Mouse (Mus musculus) midbrain, embryonic 13.5 days (tissue): ENCODE measurements around the gene Ess2. TPM values are rescaled to one million over a fixed set of nuclear protein-coding genes. Genes with fewer than 3 reads are reported as not detected.

ENCODE experiments used
- ATAC-seq: fragments of 200-750 bp; cut with Nextera tagmentation; 2 replicates; pipeline ENCODE4 v1.8.0; 2017; ENCODE audit warnings: mild to moderate bottlenecking, moderate TSS enrichment, moderate library complexity
- H3K27ac ChIP-seq: fragments of 300-500 bp; sonication (generic); 2 replicates; pipeline ENCODE4 v1.5.1; 2015; ENCODE audit warnings: inconsistent platforms, mild to moderate bottlenecking, moderate library complexity
- H3K27me3 ChIP-seq: fragments of 300-500 bp; sonication (generic); 2 replicates; pipeline ENCODE4 v1.6.1; 2015; ENCODE audit warnings: mild to moderate bottlenecking, inconsistent platforms
- H3K36me3 ChIP-seq: fragments of 300-500 bp; sonication (generic); 2 replicates; pipeline ENCODE4 v1.6.1; 2015; ENCODE audit warnings: mild to moderate bottlenecking, inconsistent platforms
- H3K4me1 ChIP-seq: fragments of 300-500 bp; sonication (generic); replicated peaks from 2 replicates; pipeline ENCODE4 v1.6.1; 2015; ENCODE audit warnings: inconsistent platforms
- H3K4me2 ChIP-seq: fragments of 300-500 bp; sonication (generic); replicated peaks from 2 replicates; pipeline ENCODE4 v1.6.1; 2015; ENCODE audit warnings: moderate library complexity, mild to moderate bottlenecking, inconsistent platforms
- H3K4me3 ChIP-seq: fragments of 300-500 bp; sonication (generic); replicated peaks from 2 replicates; pipeline ENCODE4 v1.5.1; 2015; ENCODE audit warnings: mild to moderate bottlenecking, inconsistent platforms
- H3K9ac ChIP-seq: fragments of 300-500 bp; sonication (generic); replicated peaks from 2 replicates; pipeline ENCODE4 v1.6.1; 2015; ENCODE audit warnings: mild to moderate bottlenecking, inconsistent platforms
- H3K9me3 ChIP-seq: fragments of 300-500 bp; sonication (generic); 2 replicates; pipeline ENCODE4 v1.6.1; 2016; ENCODE audit warnings: mild to moderate bottlenecking, inconsistent platforms
- WGBS: fragments of 180-500 bp; shearing (Covaris S2); methylation state at CpG from one replicate; pipeline ENCODE4 v1.1.7; 2015; 5-methylcytosine and 5-hydroxymethylcytosine counted together
- polyA plus RNA-seq: library from polyadenylated mRNA; unstranded; fragments of >200 nt; fragmentation: Nextera tagmentation; extraction: Ambion mirVana; gene quantifications from 2 replicates; pipeline ENCODE4 v1.2.1, GENCODE M21; 2015

The Ess2 gene
- polyA plus RNA-seq, 1 experiment from 2014 or later, result 56.6 TPM

DNA sequence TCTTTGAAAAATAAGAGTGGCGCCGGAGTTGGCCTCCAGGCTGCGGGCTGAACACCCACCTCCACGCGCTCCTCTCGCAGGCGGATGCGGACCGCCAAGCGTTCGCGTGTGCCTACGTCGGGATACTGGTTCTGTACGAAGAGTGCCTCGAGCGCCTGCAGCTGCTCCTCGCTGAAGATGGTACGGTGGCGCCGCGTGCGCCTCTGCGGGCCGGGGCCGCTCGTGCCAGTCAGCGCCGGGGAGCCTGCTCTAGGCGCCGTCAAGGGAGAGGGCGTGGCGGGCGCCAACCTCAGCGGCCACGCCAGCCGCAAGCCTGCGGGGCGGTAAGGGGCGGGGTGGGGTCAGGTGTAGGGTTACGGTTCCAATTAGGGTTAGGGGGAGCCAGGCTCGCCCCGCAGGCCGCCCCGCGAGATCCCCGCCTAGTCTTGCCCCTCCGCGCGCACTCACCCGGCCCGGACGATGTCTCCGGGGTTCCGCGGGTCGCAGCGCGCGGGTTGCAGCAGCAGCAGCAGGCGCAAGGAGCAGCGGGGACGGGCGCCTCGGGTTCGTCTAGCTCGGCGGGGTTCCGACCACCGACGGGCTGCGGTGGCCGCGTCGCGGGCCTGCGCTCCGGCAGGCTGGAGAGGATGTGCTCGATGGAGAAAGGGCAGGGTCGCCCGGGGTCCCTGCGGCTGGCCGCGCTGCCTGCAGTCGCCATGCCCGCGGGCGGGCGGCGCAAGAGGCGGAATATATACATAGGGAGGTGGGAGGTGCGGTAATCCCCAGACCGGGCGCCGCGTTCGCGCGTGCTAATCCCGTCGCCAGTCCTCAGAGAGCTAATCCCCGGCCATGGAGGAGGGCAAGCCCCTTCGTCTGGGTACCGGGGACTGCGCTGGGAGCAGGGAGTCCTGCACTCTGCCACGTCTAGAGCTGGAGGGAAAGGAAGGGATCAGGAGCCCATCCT lies 3.4 kb upstream of the Ess2 start, which contains the start of gene Gsc2:
Gene Gsc2, minus strand, starts transcription at position 753 of the 943 bp plus-strand sequence.
- H3K27me3 ChIP-seq, result peaks cover 76% of the 10 kb centered on the region
- peak within 1 kb of the TSS; percentile 39 for H3K4me3 ChIP-seq
- ATAC-seq, result peak; percentile 17; the same call in 1 of the 2 replicates
- H3K4me2 ChIP-seq, result peak within 1 kb of the TSS; percentile 53
- no peaks in the 10 kb centered on the region for H3K36me3 ChIP-seq
- no peak within 1 kb of the TSS for H3K27ac ChIP-seq
- H3K9ac ChIP-seq, result peak within 1 kb of the TSS; percentile 59
- peaks cover 25% of the 10 kb centered on the region for H3K4me1 ChIP-seq
- under 1% methylated on average over 106 of the region's 106 CpGs for WGBS
- H3K9me3 ChIP-seq, result no peaks in the 10 kb centered on the region

DNA sequence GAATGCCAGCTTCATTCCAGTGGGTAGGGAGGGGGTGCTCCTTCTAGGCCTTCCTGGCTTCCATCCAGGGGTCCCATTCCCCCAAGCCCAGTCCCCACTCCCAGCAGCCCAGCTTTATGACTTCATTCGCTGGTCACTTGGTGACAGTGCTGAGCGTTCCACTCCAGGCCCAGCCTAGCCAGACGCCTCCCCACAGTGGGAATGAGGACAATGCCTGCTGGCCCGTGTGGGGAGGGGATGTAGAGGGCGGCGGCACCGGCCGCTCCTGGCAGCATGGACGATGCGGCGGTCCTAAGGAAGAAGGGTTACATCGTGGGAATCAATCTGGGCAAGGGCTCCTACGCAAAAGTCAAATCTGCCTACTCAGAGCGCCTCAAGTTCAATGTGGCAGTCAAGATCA lies 12.7 kb downstream of the Ess2 start, which contains the start of the genes Dgcr2 and Tssk2:
Gene Dgcr2, minus strand, starts transcription at position 101 of the 400 bp plus-strand sequence.
Gene Tssk2, plus strand, starts transcription at position 176 of the 400 bp plus-strand sequence.
- WGBS, result 94% methylated on average over 14 of the region's 14 CpGs
- no peaks in the 10 kb centered on the region for H3K27me3 ChIP-seq
- H3K4me2 ChIP-seq, result no peak within 1 kb of the TSS
- H3K4me3 ChIP-seq, result no peak within 1 kb of the TSS
- no peaks in the 10 kb centered on the region for H3K9me3 ChIP-seq
- H3K36me3 ChIP-seq, result peaks cover 56% of the 10 kb centered on the region
- ATAC-seq, result 0 out of 2 replicates have a peak, but pooled peaks have one; percentile 34
- H3K27ac ChIP-seq, result no peak within 1 kb of the TSS
- H3K9ac ChIP-seq, result no peak within 1 kb of the TSS
- H3K4me1 ChIP-seq, result no peaks in the 10 kb centered on the region

DNA sequence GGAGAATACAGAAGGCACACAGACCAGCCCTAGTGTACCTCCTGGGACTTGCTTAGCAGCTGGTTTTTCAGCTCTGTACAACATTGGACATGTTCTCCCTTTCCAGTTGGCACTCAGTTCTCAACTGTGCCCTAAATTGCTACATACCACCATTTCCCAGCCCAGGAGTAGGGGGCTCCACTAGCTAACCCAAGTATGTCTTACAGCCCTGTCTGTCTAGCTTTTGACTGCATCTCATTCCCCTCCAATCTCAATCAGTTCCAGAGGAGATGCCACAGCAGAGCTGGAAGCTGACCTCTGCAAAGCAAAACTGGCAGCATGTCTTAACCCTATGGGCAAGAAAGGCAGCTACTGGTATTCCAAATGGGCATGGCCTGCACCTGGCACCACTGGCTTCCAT lies 15.1 kb downstream of the Ess2 start:
- H3K36me3 ChIP-seq, result peaks cover 32% of the 10 kb centered on the region
- H3K4me3 ChIP-seq, result no peak overlapping the region
- H3K27ac ChIP-seq, result no peak overlapping the region
- H3K27me3 ChIP-seq, result no peaks in the 10 kb centered on the region
- H3K9me3 ChIP-seq, result no peaks in the 10 kb centered on the region
- no peak for ATAC-seq
- H3K9ac ChIP-seq, result no peak overlapping the region
- H3K4me2 ChIP-seq, result no peak overlapping the region
- H3K4me1 ChIP-seq, result peaks cover 8% of the 10 kb centered on the region

DNA sequence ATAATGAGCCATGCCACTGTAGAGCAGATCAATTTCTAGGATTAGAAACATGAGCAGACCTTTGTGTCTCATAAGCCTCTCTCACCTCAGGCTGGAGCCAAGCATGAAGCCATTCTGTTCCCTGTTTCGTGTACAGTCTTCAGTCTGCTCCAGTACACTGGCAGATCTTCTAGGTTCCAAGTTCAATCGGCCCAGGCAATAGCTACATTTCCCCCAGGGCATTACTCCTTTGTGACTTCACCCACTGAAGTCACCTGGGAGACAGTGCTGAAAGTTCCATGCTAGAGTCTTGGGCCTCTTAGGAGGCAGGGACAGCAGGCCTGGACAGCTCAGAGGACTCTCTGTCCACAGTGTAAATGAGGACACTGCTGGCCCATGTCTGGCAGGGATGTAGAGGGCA lies 17.2 kb downstream of the Ess2 start, which contains the start of gene Tssk1:
Gene Tssk1, plus strand, starts transcription at position 301 of the 400 bp plus-strand sequence.
- H3K27me3 ChIP-seq, result no peaks in the 10 kb centered on the region
- no peaks in the 10 kb centered on the region for H3K9me3 ChIP-seq
- no peak within 1 kb of the TSS for H3K9ac ChIP-seq
- H3K4me3 ChIP-seq, result no peak within 1 kb of the TSS
- H3K4me2 ChIP-seq, result no peak within 1 kb of the TSS
- ATAC-seq, result no peak
- H3K36me3 ChIP-seq, result peaks cover 11% of the 10 kb centered on the region
- H3K4me1 ChIP-seq, result peaks cover 22% of the 10 kb centered on the region
- WGBS, result 87% methylated on average over 2 of the region's 2 CpGs
- H3K27ac ChIP-seq, result no peak within 1 kb of the TSS

DNA sequence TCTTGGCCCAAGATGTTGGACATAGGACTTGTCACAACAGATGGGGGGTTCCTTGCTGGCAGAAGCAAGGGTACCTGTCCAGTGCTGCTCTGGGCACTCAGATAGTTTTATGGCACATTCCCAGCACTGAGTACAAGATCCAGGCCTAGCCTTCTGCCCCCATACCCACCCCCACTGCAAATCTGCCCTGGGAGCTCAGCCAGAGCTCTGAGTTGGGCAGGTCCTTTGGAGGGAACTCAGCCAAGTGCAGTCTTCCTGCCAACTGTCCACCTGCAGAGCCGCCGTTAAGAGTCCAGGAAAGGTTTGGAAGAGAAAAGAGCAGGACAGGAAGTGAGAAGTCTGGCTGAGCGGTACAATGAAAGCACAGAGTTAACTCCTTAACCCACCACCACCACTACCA lies 18.5 kb downstream of the Ess2 start:
- peak overlapping the region; percentile 68; the same call in 1 of the 2 replicates for H3K27ac ChIP-seq
- no peaks in the 10 kb centered on the region for H3K36me3 ChIP-seq
- no peaks in the 10 kb centered on the region for H3K9me3 ChIP-seq
- H3K4me2 ChIP-seq, result no peak overlapping the region; the same call in 1 of the 2 replicates
- 80% methylated on average over 3 of the region's 3 CpGs for WGBS
- H3K4me3 ChIP-seq, result no peak overlapping the region
- H3K4me1 ChIP-seq, result peaks cover 22% of the 10 kb centered on the region
- no peak for ATAC-seq
- H3K9ac ChIP-seq, result no peak overlapping the region
- no peaks in the 10 kb centered on the region for H3K27me3 ChIP-seq

DNA sequence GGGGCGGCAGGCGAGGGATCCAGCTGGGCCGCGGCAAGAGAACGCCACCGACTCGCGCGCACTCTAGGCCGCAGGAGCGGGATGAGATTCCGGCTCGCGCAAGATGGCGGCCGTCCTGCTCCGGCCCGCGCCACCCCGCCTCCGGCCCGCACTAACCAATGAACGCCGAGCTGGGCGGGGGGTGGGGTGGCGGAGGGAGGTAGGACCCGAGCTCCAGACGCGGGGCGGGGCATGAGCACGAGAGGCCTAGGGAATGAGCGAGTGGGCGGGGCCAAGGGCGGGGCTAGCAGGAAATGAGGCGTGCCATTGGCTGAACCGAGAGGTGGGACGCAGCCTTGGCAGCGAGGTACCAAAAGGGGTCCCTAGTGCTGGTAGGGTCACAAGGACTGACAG lies 19.6 kb downstream of the Ess2 start, which contains the start of gene Gm20518:
Gene Gm20518, minus strand, starts transcription at position 105 of the 393 bp plus-strand sequence.
- no peaks in the 10 kb centered on the region for H3K36me3 ChIP-seq
- ATAC-seq, result peak; percentile 98
- under 1% methylated on average over 38 of the region's 38 CpGs for WGBS
- peak within 1 kb of the TSS; percentile 97 for H3K27ac ChIP-seq
- H3K9ac ChIP-seq, result peak within 1 kb of the TSS; percentile 98
- peaks cover 28% of the 10 kb centered on the region for H3K4me1 ChIP-seq
- H3K4me2 ChIP-seq, result peak within 1 kb of the TSS; percentile 95
- no peaks in the 10 kb centered on the region for H3K27me3 ChIP-seq
- peak within 1 kb of the TSS; percentile 97 for H3K4me3 ChIP-seq
- no peaks in the 10 kb centered on the region for H3K9me3 ChIP-seq

DNA sequence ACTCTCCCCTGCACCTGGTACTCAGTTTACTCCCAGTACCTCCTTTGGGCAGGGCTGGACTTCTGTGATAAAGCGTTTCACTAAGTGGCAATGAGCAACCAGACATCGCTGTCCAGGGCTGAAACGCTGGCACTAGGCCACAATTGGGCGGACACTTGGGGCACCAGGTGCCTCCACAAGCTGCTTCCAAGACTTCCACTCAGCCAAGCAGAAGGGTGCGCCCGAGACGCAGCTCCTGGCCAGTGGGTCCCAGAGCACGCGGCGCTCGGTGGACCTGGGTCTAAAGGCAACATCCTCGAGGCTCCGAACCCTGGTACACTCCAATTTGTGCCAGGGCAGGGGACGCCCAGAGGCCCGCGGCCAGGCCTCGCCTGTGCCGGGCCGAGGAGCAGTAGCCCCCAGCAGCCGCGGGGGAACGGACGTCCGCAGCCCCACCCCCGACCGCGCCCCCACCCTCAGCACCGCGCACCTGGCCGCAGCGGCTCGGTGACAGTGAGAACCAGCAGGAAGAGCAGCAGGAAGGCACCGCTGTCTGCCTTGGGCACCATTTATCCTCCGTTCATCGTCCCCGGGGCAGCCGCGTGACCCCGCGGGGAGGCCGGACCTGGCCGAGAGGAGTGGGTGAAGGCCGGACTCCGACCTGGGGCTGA lies 20.1 kb downstream of the Ess2 start:
- Histone ChIP-seq H3K9me3 (no peaks in the 10 kb centered on the region), H3K4me2 (peak overlapping the region; percentile 95), H3K36me3 (no peaks in the 10 kb centered on the region), H3K4me1 (peaks cover 30% of the 10 kb centered on the region), H3K9ac (peak overlapping the region; percentile 98), H3K4me3 (peak overlapping the region; percentile 97), H3K27me3 (no peaks in the 10 kb centered on the region), H3K27ac (peak overlapping the region; percentile 97)
- WGBS, result under 1% methylated on average over 44 of the region's 44 CpGs
- ATAC-seq, result peak; percentile 69

DNA sequence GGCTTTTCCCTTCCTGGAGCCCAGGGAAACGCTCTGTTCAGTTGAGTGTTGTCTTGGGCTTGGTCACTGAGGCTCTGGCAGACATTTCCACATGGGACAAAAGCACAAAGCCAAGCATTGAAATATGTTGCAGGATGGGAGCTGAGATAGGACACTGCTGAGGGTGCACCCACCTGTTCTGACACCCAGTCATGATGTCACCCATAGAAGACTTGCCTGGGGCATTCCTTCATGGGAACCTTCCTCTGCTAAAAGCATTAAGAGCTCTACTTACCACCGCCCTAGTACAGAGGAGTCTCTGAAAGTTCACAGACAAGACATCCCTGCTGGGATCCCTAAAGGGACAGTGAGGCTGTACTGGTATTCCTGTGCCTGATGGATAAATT lies 20.8 kb downstream of the Ess2 start:
- Histone ChIP-seq H3K9ac (peak overlapping the region; percentile 98), H3K4me2 (peak overlapping the region; percentile 95), H3K27ac (peak overlapping the region; percentile 97; the same call in 1 of the 2 replicates), H3K36me3 (no peaks in the 10 kb centered on the region), H3K4me1 (peaks cover 37% of the 10 kb centered on the region), H3K9me3 (no peaks in the 10 kb centered on the region), H3K27me3 (no peaks in the 10 kb centered on the region), H3K4me3 (peak overlapping the region; percentile 97)
- no peak for ATAC-seq
- WGBS, result 36% methylated on average over 2 of the region's 2 CpGs

DNA sequence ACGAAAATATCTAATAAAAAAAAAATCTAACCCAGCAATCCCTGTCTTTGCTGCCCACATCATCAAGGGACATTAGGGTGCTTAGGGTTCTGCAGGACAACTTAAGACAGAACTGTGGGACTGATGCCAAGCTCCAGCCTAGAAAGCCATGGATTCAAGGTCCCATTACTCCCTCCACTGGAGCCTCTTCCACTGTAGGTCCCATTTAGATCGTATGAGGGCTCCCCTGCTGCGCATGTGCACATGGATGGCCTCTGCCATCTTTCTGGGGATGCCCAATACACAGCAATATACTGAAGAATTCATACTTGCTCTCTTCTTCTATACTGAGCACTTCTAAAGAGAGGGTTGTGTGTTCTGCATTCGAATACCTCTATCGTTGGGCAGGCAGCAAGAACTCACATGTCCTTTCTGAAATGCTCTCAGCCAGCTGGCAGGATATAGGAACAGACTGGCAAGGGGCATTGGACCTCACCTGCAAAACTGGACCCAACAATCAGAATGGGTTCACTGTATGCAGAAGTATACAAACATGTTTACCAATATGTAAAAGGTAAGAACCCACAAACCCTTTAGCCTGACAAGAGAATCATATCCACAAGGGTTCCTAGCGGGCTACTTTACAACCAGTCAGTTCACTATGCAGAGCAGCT lies 21.3 kb downstream of the Ess2 start:
- Histone ChIP-seq H3K27me3 (no peaks in the 10 kb centered on the region), H3K4me3 (peak overlapping the region; percentile 97), H3K9me3 (no peaks in the 10 kb centered on the region), H3K36me3 (no peaks in the 10 kb centered on the region), H3K4me1 (peaks cover 37% of the 10 kb centered on the region), H3K9ac (peak overlapping the region; percentile 98), H3K27ac (no peak overlapping the region), H3K4me2 (peak overlapping the region; percentile 95)
- no peak for ATAC-seq
- WGBS, result 84% methylated on average over 6 of the region's 6 CpGs

DNA sequence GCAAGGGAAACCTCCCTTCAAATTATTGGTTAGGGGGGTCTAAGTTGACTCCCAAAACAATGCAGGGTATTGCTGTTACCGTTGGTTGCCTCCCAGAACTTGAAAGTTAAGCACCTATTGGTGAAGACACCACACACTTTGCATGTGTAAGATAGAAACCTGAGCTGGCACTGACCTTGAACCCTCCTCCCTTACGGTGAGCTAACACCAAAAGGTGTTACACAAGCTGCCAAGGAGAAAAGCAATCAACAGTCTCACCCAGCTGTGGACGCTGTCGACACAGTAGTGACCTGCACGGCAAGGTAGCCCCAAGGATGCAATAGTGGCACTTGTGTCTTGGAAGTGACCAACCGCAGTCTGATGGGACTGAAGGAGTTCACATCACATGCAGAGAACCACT lies 27.0 kb downstream of the Ess2 start:
- H3K27me3 ChIP-seq, result no peaks in the 10 kb centered on the region
- WGBS, result 94% methylated on average over 6 of the region's 6 CpGs
- peaks cover 15% of the 10 kb centered on the region for H3K4me1 ChIP-seq
- no peak for ATAC-seq
- no peak overlapping the region for H3K4me3 ChIP-seq
- H3K9ac ChIP-seq, result no peak overlapping the region
- H3K36me3 ChIP-seq, result peaks cover 13% of the 10 kb centered on the region
- no peak overlapping the region for H3K27ac ChIP-seq
- H3K4me2 ChIP-seq, result no peak overlapping the region
- no peaks in the 10 kb centered on the region for H3K9me3 ChIP-seq

DNA sequence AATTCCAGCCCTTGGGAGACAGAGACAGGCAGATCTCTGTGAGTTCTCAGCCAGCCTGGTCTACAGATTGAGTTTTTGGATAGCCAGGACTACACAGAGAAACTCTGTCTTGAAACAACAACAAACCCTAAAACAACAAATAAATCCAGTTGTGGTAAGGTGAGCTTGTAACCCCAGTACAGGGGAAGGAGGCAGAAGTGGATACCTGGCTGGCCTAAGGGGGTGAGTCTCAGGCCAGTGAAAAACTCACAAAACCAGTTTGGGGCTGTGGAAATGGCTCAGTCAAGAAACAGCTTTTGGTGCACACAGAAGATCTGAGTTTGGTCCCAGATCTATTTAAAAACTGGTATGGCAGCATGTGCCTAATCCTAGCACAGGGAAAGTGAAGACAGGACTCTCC lies 29.0 kb downstream of the Ess2 start:
- peaks cover 26% of the 10 kb centered on the region for H3K36me3 ChIP-seq
- ATAC-seq, result no peak
- no peak overlapping the region for H3K9ac ChIP-seq

More for the DNA sequence above, 29.0 kb downstream of the Ess2 start:
- H3K4me1 ChIP-seq, result peaks cover 15% of the 10 kb centered on the region
- H3K27me3 ChIP-seq, result no peaks in the 10 kb centered on the region
- H3K4me3 ChIP-seq, result no peak overlapping the region
- H3K4me2 ChIP-seq, result no peak overlapping the region
- H3K27ac ChIP-seq, result no peak overlapping the region
- no peaks in the 10 kb centered on the region for H3K9me3 ChIP-seq
